Mouse (Mus musculus) CH12.LX (cell line): ENCODE results near the gene Pcnt. TPM values are rescaled to one million over a fixed set of nuclear protein-coding genes. Genes with fewer than 3 reads are reported as not detected.

Source experiments
- DNase-seq: peaks from one replicate; pipeline ENCODE4 v3.0.0-alpha.2; 2013; ENCODE audit errors: extremely low read depth
- H3K27ac ChIP-seq: 2 replicates; pipeline ENCODE4 v1.5.1; 2012; ENCODE audit warnings: low read depth, mild to moderate bottlenecking, control low read depth, moderate library complexity; ENCODE audit not compliant: insufficient read depth
- H3K27me3 ChIP-seq: replicated peaks from 2 replicates; pipeline ENCODE3; 2012; ENCODE audit warnings: inconsistent platforms
- H3K36me3 ChIP-seq, 2 experiments: replicated peaks in 1 of 2; 2 replicates each; pipeline versions ENCODE3 to v1.6.1; 2012; ENCODE audit warnings: inconsistent platforms in 1 of 2, low read length in 1 of 2, mild to moderate bottlenecking in 1 of 2, mixed read lengths in 1 of 2, moderate library complexity in 1 of 2; ENCODE audit not compliant: control insufficient read depth in 1 of 2, insufficient read depth in 1 of 2
- H3K4me1 ChIP-seq, 2 experiments: 2 replicates each; pipeline ENCODE4 v1.6.1; 2012; ENCODE audit warnings: inconsistent platforms in 1 of 2, moderate library complexity in 1 of 2; ENCODE audit not compliant: insufficient read depth in 2 of 2, control insufficient read depth in 1 of 2
- H3K4me2 ChIP-seq: 2 replicates; pipeline ENCODE4 v1.6.1; 2012; ENCODE audit warnings: low read depth, mild to moderate bottlenecking, control low read depth; ENCODE audit not compliant: poor library complexity, insufficient read depth, severe bottlenecking
- H3K4me3 ChIP-seq, 3 experiments: fragments of 150-350 bp in 1 of 3; sonication (generic) in 1 of 3; replicated peaks in 1 of 3; 2 replicates each; pipeline versions ENCODE3 to v1.5.1; 2011 to 2012; ENCODE audit warnings: low read depth in 2 of 3, low read length in 2 of 3, mild to moderate bottlenecking in 2 of 3, moderate library complexity in 2 of 3, control low read depth in 1 of 3, improper control_type of control experiment in 1 of 3, inconsistent platforms in 1 of 3, mixed read lengths in 1 of 3; ENCODE audit not compliant: poor library complexity in 1 of 3
- H3K79me2 ChIP-seq: replicated peaks from 2 replicates; pipeline ENCODE4 v1.6.1; 2012; ENCODE audit warnings: mild to moderate bottlenecking, moderate library complexity; ENCODE audit not compliant: control insufficient read depth, poor library complexity, insufficient read depth, severe bottlenecking; ENCODE audit errors: extremely low read depth
- H3K9ac ChIP-seq: 2 replicates; pipeline ENCODE4 v1.6.1; 2012; ENCODE audit warnings: low read depth, mild to moderate bottlenecking, control low read depth, moderate library complexity; ENCODE audit not compliant: insufficient read depth
- H3K9me3 ChIP-seq: replicated peaks from 2 replicates; pipeline ENCODE3; 2012; ENCODE audit warnings: low read length, inconsistent platforms, mixed read lengths
- BHLHE40 ChIP-seq: IDR thresholded peaks from 2 replicates; pipeline ENCODE4 v1.6.1; 2011; ENCODE audit warnings: mild to moderate bottlenecking, low read depth, low read length, improper control_type of control experiment
- CHD1 ChIP-seq: IDR thresholded peaks from 2 replicates; pipeline ENCODE4 v1.6.1; 2012; ENCODE audit warnings: low read depth, low read length, improper control_type of control experiment, inconsistent platforms
- E2F4 ChIP-seq: IDR thresholded peaks from 2 replicates; pipeline ENCODE4 v1.6.1; 2011; ENCODE audit warnings: low read depth, low read length, improper control_type of control experiment; ENCODE audit not compliant: insufficient replicate concordance
- ELF1 ChIP-seq: IDR thresholded peaks from 2 replicates; pipeline ENCODE4 v1.6.1; 2014; ENCODE audit warnings: low read depth, mild to moderate bottlenecking, inconsistent platforms, low read length, improper control_type of control experiment
- ETS1 ChIP-seq: conservative IDR thresholded peaks from 2 replicates; pipeline ENCODE4 v1.6.1; 2012; ENCODE audit warnings: low read depth, mild to moderate bottlenecking, inconsistent platforms, low read length, improper control_type of control experiment, moderate library complexity
- HCFC1 ChIP-seq: IDR thresholded peaks from 2 replicates; pipeline ENCODE4 v1.6.1; 2012; ENCODE audit warnings: low read depth, mild to moderate bottlenecking, inconsistent platforms, low read length, improper control_type of control experiment
- IRF4 ChIP-seq: IDR thresholded peaks from 2 replicates; pipeline ENCODE4 v1.6.1; 2014; ENCODE audit warnings: low read depth, mild to moderate bottlenecking, inconsistent platforms, low read length, improper control_type of control experiment
- MXI1 ChIP-seq: IDR thresholded peaks from 2 replicates; pipeline ENCODE4 v1.6.1; 2011; ENCODE audit warnings: mild to moderate bottlenecking, low read depth, low read length, improper control_type of control experiment
- MYC ChIP-seq: IDR thresholded peaks from 2 replicates; pipeline ENCODE4 v1.6.1; 2011; ENCODE audit warnings: low read depth, mild to moderate bottlenecking, improper control_type of control experiment, low read length
- POLR2AphosphoS2 ChIP-seq: IDR thresholded peaks from 2 replicates; pipeline ENCODE4 v1.6.1; 2011; ENCODE audit warnings: low read depth, low read length, improper control_type of control experiment
- RAD21 ChIP-seq: IDR thresholded peaks from 2 replicates; pipeline ENCODE4 v1.6.1; 2011; ENCODE audit warnings: low read depth, mild to moderate bottlenecking, low read length, improper control_type of control experiment, moderate library complexity
- SIN3A ChIP-seq: IDR thresholded peaks from 2 replicates; pipeline ENCODE4 v1.6.1; 2012; ENCODE audit warnings: low read length, improper control_type of control experiment, inconsistent platforms
- SMC3 ChIP-seq: IDR thresholded peaks from 2 replicates; pipeline ENCODE4 v1.6.1; 2011; ENCODE audit warnings: low read depth, low read length, improper control_type of control experiment
- TBP ChIP-seq: conservative IDR thresholded peaks from 2 replicates; pipeline ENCODE4 v1.6.1; 2011; ENCODE audit warnings: low read depth, low read length, improper control_type of control experiment
- USF1 ChIP-seq: IDR thresholded peaks from 2 replicates; pipeline ENCODE4 v1.6.1; 2014; ENCODE audit warnings: low read depth, mild to moderate bottlenecking, inconsistent platforms, low read length, improper control_type of control experiment
- ZNF384 ChIP-seq: IDR thresholded peaks from 2 replicates; pipeline ENCODE4 v1.6.1; 2012; ENCODE audit warnings: low read depth, low read length, improper control_type of control experiment, inconsistent platforms
- dilution Hi-C: fragments of 300-500 bp; cut with MboI; formaldehyde crosslinking; loops from 2 replicates; pipeline ENCODE4 v1.14.3; 2020; ENCODE audit warnings: low sequenced_read_pairs; ENCODE audit not compliant: extremely low pct_unique_long_range_greater_than_20kb, extremely low pct_ligation_motif_present
- in situ Hi-C: fragments of 300-500 bp; cut with MboI; formaldehyde crosslinking; loops from 3 replicates; pipeline ENCODE4 v1.14.3; 2019; ENCODE audit warnings: low sequenced_read_pairs, low pct_ligation_motif_present, low pct_unique_long_range_greater_than_20kb, mixed read lengths
- polyA plus RNA-seq: library from polyadenylated mRNA; unstranded; fragments of >175 nt; gene quantifications from 2 replicates; pipeline ENCODE4 v1.2.1, GENCODE M21; 2012; ENCODE audit warnings: low read depth; ENCODE audit not compliant: insufficient read length
- total RNA-seq, 2 experiments: library from RNA; depleted of rRNA; stranded (reverse); fragments of 300-350 nt in 1 of 2; fragments of >200 nt in 1 of 2; gene quantifications; 2 replicates each; pipeline ENCODE4 v1.2.3; 2012 to 2014

The Pcnt gene
- total and polyA plus RNA-seq, 3 experiments, result 22.2 to 30.2 (median 29.1) TPM

DNA sequence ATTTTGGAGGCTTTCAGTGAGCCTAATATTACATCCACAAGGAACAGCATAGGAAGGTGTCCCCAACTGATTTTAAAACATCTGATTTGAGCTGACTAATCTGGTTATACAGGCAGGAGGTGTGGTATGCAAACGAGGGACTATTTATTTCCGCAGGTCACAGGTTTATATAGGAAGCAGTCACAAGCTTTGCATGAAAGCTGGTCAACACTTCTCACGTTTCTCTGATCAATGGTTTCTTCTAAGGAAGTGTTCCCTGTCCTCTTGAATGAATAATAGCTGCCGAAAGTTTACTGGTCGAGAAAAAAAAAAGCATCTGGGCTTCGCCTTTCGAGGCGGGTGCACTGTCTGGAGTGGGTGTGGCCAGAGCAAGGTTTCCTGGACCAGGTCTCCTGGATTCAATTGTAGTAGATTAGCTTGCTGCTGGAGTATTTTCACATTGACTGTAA lies 96.5 kb downstream of the Pcnt start:
- TF ChIP-seq CHD1 (no peak), TBP (peak; percentile 86), ETS1 (peak; percentile 67; the same call in 1 of the 2 replicates), HCFC1 (peak; percentile 66), SMC3 (no peak), MXI1 (peak; percentile 21; the same call in 1 of the 2 replicates), BHLHE40 (peak; percentile 95), ELF1 (peak; percentile 65; the same call in 1 of the 2 replicates), POLR2AphosphoS2 (0 out of 2 replicates have a peak, but pooled peaks have one; percentile 51), IRF4 (0 out of 2 replicates have a peak, but pooled peaks have one; percentile 36), RAD21 (no peak), MYC (0 out of 2 replicates have a peak, but pooled peaks have one; percentile 51), USF1 (no peak), SIN3A (peak; percentile 49; the same call in 1 of the 2 replicates), ZNF384 (peak; percentile 80)
- DNase-seq, result peak; percentile 87
- H3K9ac ChIP-seq, result no peak overlapping the region
- in situ Hi-C loops, result no loop called here
- 0 out of 2 replicates have a peak overlapping the region, but pooled peaks have one; percentile 3 for H3K27ac ChIP-seq
- H3K4me2 ChIP-seq, result peak overlapping the region; percentile 76
- H3K4me1 ChIP-seq, result peaks cover 0 to 14% of the 10 kb centered on the region in 2 experiments; a peak in 2 of 4 replicates
- no peaks in the 10 kb centered on the region for H3K79me2 ChIP-seq
- H3K4me3 ChIP-seq, result peak overlapping the region; percentile 46 to 68 (median 56)
- H3K36me3 ChIP-seq, result peaks cover 10 to 27% of the 10 kb centered on the region in 2 experiments
- peaks cover 8% of the 10 kb centered on the region for H3K27me3 ChIP-seq
- no peaks in the 10 kb centered on the region for H3K9me3 ChIP-seq
- dilution Hi-C loops, result no loop called here

DNA sequence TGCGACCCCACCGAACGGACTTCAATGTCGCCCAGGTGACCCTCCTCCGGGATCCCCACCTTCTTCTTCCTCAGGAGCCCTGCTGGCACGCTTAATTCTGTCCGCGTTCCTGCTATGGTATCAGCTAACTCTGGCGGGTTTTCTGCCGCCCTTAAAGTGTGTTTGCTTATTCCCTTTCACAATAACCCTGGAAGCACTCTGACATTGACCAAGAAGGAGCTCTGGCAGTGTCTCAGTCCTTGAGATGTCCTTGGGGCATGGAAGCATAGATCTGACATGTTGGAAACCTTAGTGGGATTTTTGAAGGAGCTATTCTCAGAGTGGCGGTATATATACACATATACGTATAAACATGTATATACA lies 97.1 kb downstream of the Pcnt start:
- dilution Hi-C loops, result no loop called here

More for the DNA sequence above, 97.1 kb downstream of the Pcnt start:
- H3K27ac ChIP-seq, result peak overlapping the region; percentile 47
- in situ Hi-C loops, result no loop called here
- peak overlapping the region; percentile 49; the same call in 1 of the 2 replicates for H3K9ac ChIP-seq
- no peaks in the 10 kb centered on the region for H3K79me2 ChIP-seq
- peaks cover 7 to 22% of the 10 kb centered on the region in 2 experiments for H3K36me3 ChIP-seq
- H3K4me1 ChIP-seq, result peaks cover 0 to 13% of the 10 kb centered on the region in 2 experiments; a peak in 2 of 4 replicates
- no peaks in the 10 kb centered on the region for H3K9me3 ChIP-seq
- H3K27me3 ChIP-seq, result peaks cover 8% of the 10 kb centered on the region
- H3K4me2 ChIP-seq, result peak overlapping the region; percentile 76
- DNase-seq, result no peak
- TF ChIP-seq MXI1, result peak; percentile 12; the same call in 1 of the 2 replicates
- no peak for TF ChIP-seq E2F4
- no peak for TF ChIP-seq IRF4
- peak overlapping the region; percentile 46 to 68 (median 56) for H3K4me3 ChIP-seq
